Mouse (Mus musculus) limb, embryonic 13.5 days (tissue): ENCODE data around the gene Nfe2l1. TPM values are rescaled to one million over a fixed set of nuclear protein-coding genes. Genes with fewer than 3 reads are reported as not detected.
"Not testable (repeated sequence)": the region's sequence is repeated elsewhere in the genome, so short reads cannot be mapped to it uniquely, and the experiment has no call there.

ENCODE experiments used
- ATAC-seq: fragments of 200-750 bp; cut with Nextera tagmentation; 2 replicates; pipeline ENCODE4 v1.8.0; 2017; ENCODE audit warnings: low read depth, moderate number of reproducible peaks, moderate TSS enrichment; ENCODE audit not compliant: low FRiP score
- H3K27ac ChIP-seq: fragments of 300-500 bp; sonication (generic); 2 replicates; pipeline ENCODE4 v1.5.1; 2015; ENCODE audit warnings: inconsistent platforms, mild to moderate bottlenecking, moderate library complexity
- H3K27me3 ChIP-seq: fragments of 300-500 bp; sonication (generic); 2 replicates; pipeline ENCODE4 v1.6.1; 2015; ENCODE audit warnings: mild to moderate bottlenecking, inconsistent platforms
- H3K36me3 ChIP-seq: fragments of 300-500 bp; sonication (generic); 2 replicates; pipeline ENCODE4 v1.6.1; 2015; ENCODE audit warnings: inconsistent platforms, mild to moderate bottlenecking, moderate library complexity
- H3K4me1 ChIP-seq: fragments of 300-500 bp; sonication (generic); 2 replicates; pipeline ENCODE4 v1.6.1; 2015; ENCODE audit warnings: inconsistent platforms
- H3K4me2 ChIP-seq: fragments of 300-500 bp; sonication (generic); replicated peaks from 2 replicates; pipeline ENCODE4 v1.6.1; 2015; ENCODE audit warnings: inconsistent platforms, mild to moderate bottlenecking, moderate library complexity
- H3K4me3 ChIP-seq: fragments of 300-500 bp; sonication (generic); 2 replicates; pipeline ENCODE4 v1.5.1; 2015; ENCODE audit warnings: moderate library complexity, mild to moderate bottlenecking, inconsistent platforms
- H3K9ac ChIP-seq: fragments of 300-500 bp; sonication (generic); 2 replicates; pipeline ENCODE4 v1.6.1; 2015; ENCODE audit warnings: mild to moderate bottlenecking, inconsistent platforms
- H3K9me3 ChIP-seq: fragments of 300-500 bp; sonication (generic); 2 replicates; pipeline ENCODE4 v1.6.1; 2016; ENCODE audit warnings: inconsistent platforms
- WGBS: fragments of 180-500 bp; shearing (Covaris S2); methylation state at CpG from one replicate; pipeline ENCODE4 v1.1.7; 2015; 5-methylcytosine and 5-hydroxymethylcytosine counted together
- polyA plus RNA-seq: library from polyadenylated mRNA; unstranded; fragments of >200 nt; fragmentation: Nextera tagmentation; extraction: Ambion mirVana; gene quantifications from 2 replicates; pipeline ENCODE4 v1.2.1, GENCODE M21; 2015

Gene Nfe2l1
- polyA plus RNA-seq, 1 experiment from 2014 or later, result 69.3 TPM

DNA sequence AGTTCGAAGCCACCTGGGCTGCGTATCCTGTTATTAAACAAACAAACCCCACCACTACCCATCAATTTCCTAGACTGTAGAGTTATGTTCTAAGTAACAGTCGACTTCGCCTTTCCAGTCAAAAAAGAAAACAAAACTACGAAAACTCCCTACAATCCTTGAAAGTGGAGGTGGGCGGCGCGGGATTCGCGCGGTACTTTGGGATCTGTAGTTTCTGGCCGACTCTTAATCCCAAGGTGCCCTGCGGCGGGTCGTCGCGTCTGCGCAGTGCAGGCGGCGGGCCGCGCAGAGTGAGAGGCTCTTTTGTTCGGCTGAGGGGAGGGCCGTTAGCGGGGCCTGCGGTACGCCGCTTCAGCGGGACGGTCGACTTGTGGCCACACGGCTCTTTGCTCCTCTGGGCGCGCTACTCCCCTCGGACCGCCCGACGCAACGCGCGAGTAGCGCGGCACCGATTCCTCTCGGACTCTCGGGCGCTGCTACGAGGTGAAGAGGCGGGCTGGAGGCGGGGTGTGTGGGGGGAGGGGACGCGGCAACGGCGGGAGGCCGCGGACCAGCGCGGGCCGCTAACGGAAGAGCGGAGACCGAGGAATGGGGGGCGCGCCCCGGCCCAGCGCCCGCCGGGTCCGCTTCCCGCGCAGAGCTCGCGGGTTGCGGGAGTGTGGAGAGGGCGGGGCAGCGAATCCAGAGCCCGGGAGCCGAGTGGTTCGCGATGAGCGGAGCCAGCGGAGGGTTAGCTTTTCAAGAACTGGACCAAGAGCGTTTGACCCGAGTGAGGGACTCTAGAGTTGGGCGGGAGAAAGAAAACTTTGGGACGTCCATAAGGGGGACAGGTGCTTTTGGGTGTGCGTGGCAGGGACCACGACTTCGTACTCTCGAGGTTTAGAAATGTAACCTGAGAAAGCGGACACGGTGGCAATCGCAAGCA, 40.6 kb downstream of the Nfe2l1 start, which contains the start of gene Cbx1:
Cbx1 (plus strand) TSS at position 257 of the 925 bp plus-strand sequence.
- Histone ChIP-seq H3K36me3 (peaks cover 14% of the 10 kb centered on the region; the same call in 1 of the 2 replicates), H3K4me2 (peak within 1 kb of the TSS; percentile 96)
- 1% methylated on average over 91 of the region's 93 CpGs for WGBS

GRCm38 (mm10) chr11:96786731-96787450, 42.9 kb downstream of the Nfe2l1 start:
- H3K9me3 ChIP-seq, result no peaks in the 10 kb centered on the region
- H3K27me3 ChIP-seq, result no peaks in the 10 kb centered on the region
- H3K4me3 ChIP-seq, result no peak overlapping the region
- H3K27ac ChIP-seq, result no peak overlapping the region
- H3K9ac ChIP-seq, result no peak overlapping the region
- H3K4me1 ChIP-seq, result peaks cover 20% of the 10 kb centered on the region
- peaks cover 9% of the 10 kb centered on the region; the same call in 1 of the 2 replicates for H3K36me3 ChIP-seq
- H3K4me2 ChIP-seq, result no peak overlapping the region
- no peak for ATAC-seq
- WGBS, result 34% methylated on average over 9 of the region's 9 CpGs

More for the DNA sequence above, 40.6 kb downstream of the Nfe2l1 start, which contains the start of gene Cbx1:
- peak within 1 kb of the TSS; percentile 96 for H3K27ac ChIP-seq
- no peaks in the 10 kb centered on the region for H3K27me3 ChIP-seq
- H3K9me3 ChIP-seq, result no peaks in the 10 kb centered on the region
- peak within 1 kb of the TSS; percentile 90 for H3K4me3 ChIP-seq
- peaks cover 35% of the 10 kb centered on the region for H3K4me1 ChIP-seq
- peak; percentile 97 for ATAC-seq
- H3K9ac ChIP-seq, result peak within 1 kb of the TSS; percentile 91

DNA sequence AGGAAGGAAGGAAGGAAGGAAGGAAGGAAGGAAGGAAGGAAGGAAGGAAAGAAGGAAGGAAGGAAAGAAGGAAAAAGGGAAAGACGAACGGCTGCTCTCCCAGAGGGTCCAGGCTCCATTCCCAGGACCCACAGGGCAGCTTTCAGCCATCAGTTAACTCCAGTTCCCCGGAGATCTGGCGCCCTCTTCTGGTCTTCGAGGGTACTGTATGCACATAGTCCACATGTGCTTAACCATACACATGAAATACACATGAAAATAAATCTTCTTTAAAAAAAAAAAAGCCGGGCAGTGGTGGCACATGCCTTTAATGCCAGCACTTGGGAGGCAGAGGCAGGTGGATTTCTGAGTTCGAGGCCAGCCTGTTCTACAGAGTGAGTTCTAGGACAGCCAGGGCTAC, 44.9 kb downstream of the Nfe2l1 start:
- H3K27ac ChIP-seq, ATAC-seq, H3K9ac ChIP-seq, H3K27me3 ChIP-seq, H3K4me2 ChIP-seq, H3K36me3 ChIP-seq, H3K4me3 ChIP-seq, H3K4me1 ChIP-seq, H3K9me3 ChIP-seq: not testable (repeated sequence)
- 14% methylated on average over 7 of the region's 7 CpGs for WGBS

GRCm38 (mm10) chr11:96781425-96781824, 48.3 kb downstream of the Nfe2l1 start:
- Histone ChIP-seq H3K27ac (no peak overlapping the region), H3K9me3 (no peaks in the 10 kb centered on the region), H3K9ac (no peak overlapping the region), H3K27me3 (no peaks in the 10 kb centered on the region), H3K4me3 (no peak overlapping the region), H3K4me2 (no peak overlapping the region), H3K4me1 (peaks cover 12% of the 10 kb centered on the region), H3K36me3 (no peaks in the 10 kb centered on the region)
- ATAC-seq, result no peak
- 75% methylated on average over 2 of the region's 2 CpGs for WGBS

- Histone ChIP-seq H3K27ac (no peak overlapping the region), H3K4me3 (no peak overlapping the region), H3K27me3 (no peaks in the 10 kb centered on the region), H3K4me1 (peaks cover 21% of the 10 kb centered on the region), H3K9me3 (no peaks in the 10 kb centered on the region), H3K9ac (no peak overlapping the region), H3K36me3 (no peaks in the 10 kb centered on the region), H3K4me2 (no peak overlapping the region)
- 73% methylated on average over 5 of the region's 5 CpGs for WGBS
- ATAC-seq, result no peak
Observed at GRCm38 (mm10) chr11:96780306-96780705, 49.5 kb downstream of the Nfe2l1 start.

GRCm38 (mm10) chr11:96778061-96778627, 51.6 kb downstream of the Nfe2l1 start:
- H3K9me3 ChIP-seq, H3K27me3 ChIP-seq, H3K36me3 ChIP-seq, ATAC-seq: not testable (repeated sequence)
- WGBS, result 67% methylated on average over 10 of the region's 10 CpGs
- Histone ChIP-seq H3K4me1 (peaks cover 29% of the 10 kb centered on the region), H3K9ac (peak overlapping the region; percentile 71), H3K4me3 (peak overlapping the region; percentile 69), H3K27ac (peak overlapping the region; percentile 58; the same call in 1 of the 2 replicates), H3K4me2 (peak overlapping the region; percentile 86)

DNA sequence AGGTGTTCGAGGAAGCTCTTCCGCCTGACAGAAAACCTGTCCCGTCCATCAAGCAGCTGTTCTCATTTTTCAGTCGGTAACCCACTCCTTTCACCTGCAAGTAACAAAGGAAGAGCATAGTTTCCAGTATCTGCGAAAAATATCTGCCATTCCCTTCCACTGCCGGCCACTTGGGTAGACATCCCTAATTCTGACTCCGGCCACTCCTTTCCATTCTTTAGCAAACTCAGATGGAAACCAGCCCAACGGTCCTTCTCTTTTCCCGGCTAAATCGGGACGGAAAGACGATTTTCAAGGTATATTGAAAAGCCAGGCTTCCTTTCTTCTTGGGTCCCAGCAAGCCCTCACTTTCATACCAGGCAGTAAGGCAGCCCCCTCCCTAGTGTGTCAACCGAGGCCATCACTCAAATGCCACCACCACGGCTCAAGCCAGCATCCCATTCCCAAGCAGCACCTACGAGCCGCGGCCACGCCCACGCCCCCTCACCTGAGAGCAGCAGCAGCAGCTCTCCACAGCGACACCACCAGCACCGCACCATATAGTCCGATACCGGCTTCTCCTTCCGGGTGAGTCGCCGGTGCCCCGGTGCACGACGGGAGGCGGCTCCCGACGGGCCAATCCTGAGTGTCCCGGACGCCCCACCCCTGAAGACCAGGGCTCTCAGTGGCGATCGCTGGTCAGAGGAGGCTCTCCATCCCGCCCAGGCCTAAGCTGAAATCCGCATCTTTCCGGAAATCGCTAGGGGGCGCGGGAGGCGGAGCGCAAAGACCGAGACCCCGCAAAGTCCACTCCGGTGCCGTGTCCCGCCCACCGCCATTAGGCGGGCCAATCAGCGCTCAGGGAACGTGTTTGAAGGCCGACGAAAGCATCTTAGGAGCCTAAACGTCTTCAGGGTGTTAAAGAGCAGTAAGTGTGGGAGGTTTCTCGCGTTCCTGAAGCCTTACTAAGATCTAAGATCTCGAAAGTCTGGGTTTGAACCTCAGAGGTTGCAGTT, 52.5 kb downstream of the Nfe2l1 start, which contains the start of gene Snx11:
Snx11 (minus strand) TSS at position 592 of the 995 bp plus-strand sequence.
- Histone ChIP-seq H3K4me2 (peak within 1 kb of the TSS; percentile 86), H3K4me1 (peaks cover 29% of the 10 kb centered on the region), H3K9ac (peak within 1 kb of the TSS; percentile 71), H3K4me3 (peak within 1 kb of the TSS; percentile 69), H3K27ac (peak within 1 kb of the TSS; percentile 58; the same call in 1 of the 2 replicates), H3K27me3 (no peaks in the 10 kb centered on the region), H3K36me3 (peaks cover 13% of the 10 kb centered on the region), H3K9me3 (no peaks in the 10 kb centered on the region)
- WGBS, result 1% methylated on average over 59 of the region's 59 CpGs
- peak; percentile 99 for ATAC-seq

GRCm38 (mm10) chr11:96776068-96776467, 53.7 kb downstream of the Nfe2l1 start:
- WGBS, result 36% methylated on average over 3 of the region's 3 CpGs
- H3K9me3 ChIP-seq, result no peaks in the 10 kb centered on the region
- ATAC-seq, result no peak
- peak overlapping the region; percentile 69; the same call in 1 of the 2 replicates for H3K4me3 ChIP-seq
- peak overlapping the region; percentile 86 for H3K4me2 ChIP-seq
- no peak overlapping the region for H3K27ac ChIP-seq
- peaks cover 25% of the 10 kb centered on the region for H3K36me3 ChIP-seq
- peaks cover 29% of the 10 kb centered on the region for H3K4me1 ChIP-seq
- H3K9ac ChIP-seq, result peak overlapping the region; percentile 71; the same call in 1 of the 2 replicates
- H3K27me3 ChIP-seq, result no peaks in the 10 kb centered on the region

- no peaks in the 10 kb centered on the region for H3K9me3 ChIP-seq
- no peak for ATAC-seq
- H3K36me3 ChIP-seq, result peaks cover 29% of the 10 kb centered on the region
- no peak overlapping the region for H3K9ac ChIP-seq
- 60% methylated on average over 7 of the region's 7 CpGs for WGBS
- 0 out of 2 replicates have a peak overlapping the region, but pooled peaks have one; percentile 3 for H3K4me3 ChIP-seq
- no peak overlapping the region; the same call in 1 of the 2 replicates for H3K4me2 ChIP-seq
- no peak overlapping the region for H3K27ac ChIP-seq
- H3K4me1 ChIP-seq, result peaks cover 29% of the 10 kb centered on the region
- no peaks in the 10 kb centered on the region for H3K27me3 ChIP-seq
Observed at GRCm38 (mm10) chr11:96775665-96776064, 54.1 kb downstream of the Nfe2l1 start.

DNA sequence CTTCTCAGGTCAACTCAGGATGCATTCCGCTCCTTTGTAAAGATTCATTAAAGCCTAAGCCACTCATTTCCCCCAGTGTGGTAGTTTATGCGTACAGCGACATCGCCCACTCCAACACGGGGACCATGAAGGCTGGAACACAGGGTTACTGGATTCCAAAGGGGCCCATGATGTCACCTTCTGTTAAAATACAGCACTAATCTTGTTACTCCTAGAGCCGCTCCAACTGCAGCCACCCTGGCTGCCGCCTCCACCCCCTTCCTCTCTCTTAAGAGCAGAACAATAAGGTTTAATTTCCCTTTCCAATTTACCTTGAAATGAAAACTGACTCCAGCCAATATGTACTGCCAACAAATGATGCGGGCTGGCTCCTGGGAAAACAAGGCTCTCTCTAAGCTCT, 54.7 kb downstream of the Nfe2l1 start:
- H3K4me3 ChIP-seq, result no peak overlapping the region
- 65% methylated on average over 8 of the region's 8 CpGs for WGBS
- ATAC-seq, result no peak
- no peak overlapping the region; the same call in 1 of the 2 replicates for H3K4me2 ChIP-seq
- H3K27ac ChIP-seq, result no peak overlapping the region
- no peaks in the 10 kb centered on the region for H3K27me3 ChIP-seq
- H3K9me3 ChIP-seq, result no peaks in the 10 kb centered on the region
- no peak overlapping the region for H3K9ac ChIP-seq
- H3K4me1 ChIP-seq, result peaks cover 29% of the 10 kb centered on the region
- H3K36me3 ChIP-seq, result peaks cover 35% of the 10 kb centered on the region

GRCm38 (mm10) chr11:96774536-96774935, 55.2 kb downstream of the Nfe2l1 start:
- H3K36me3 ChIP-seq, result peaks cover 40% of the 10 kb centered on the region
- no peaks in the 10 kb centered on the region for H3K27me3 ChIP-seq
- no peak for ATAC-seq
- H3K4me2 ChIP-seq, result no peak overlapping the region
- 82% methylated on average over 3 of the region's 3 CpGs for WGBS
- no peak overlapping the region for H3K27ac ChIP-seq
- no peak overlapping the region for H3K9ac ChIP-seq
- no peaks in the 10 kb centered on the region for H3K9me3 ChIP-seq
- H3K4me1 ChIP-seq, result peaks cover 29% of the 10 kb centered on the region
- no peak overlapping the region for H3K4me3 ChIP-seq
